Mouse (Mus musculus) frontal cortex, postnatal 10 days (tissue): ENCODE data around the gene Nsmce1.
"Not testable (repeated sequence)": the region's sequence is repeated elsewhere in the genome, so short reads cannot be mapped to it uniquely, and the experiment has no call there.

Experiments used
- DNase-seq, 2 experiments: peaks; one replicate each; pipeline ENCODE4 v3.0.0; 2022; ENCODE audit warnings: low spot score in 2 of 2, mixed read lengths in 1 of 2

Nsmce1 gene

DNA sequence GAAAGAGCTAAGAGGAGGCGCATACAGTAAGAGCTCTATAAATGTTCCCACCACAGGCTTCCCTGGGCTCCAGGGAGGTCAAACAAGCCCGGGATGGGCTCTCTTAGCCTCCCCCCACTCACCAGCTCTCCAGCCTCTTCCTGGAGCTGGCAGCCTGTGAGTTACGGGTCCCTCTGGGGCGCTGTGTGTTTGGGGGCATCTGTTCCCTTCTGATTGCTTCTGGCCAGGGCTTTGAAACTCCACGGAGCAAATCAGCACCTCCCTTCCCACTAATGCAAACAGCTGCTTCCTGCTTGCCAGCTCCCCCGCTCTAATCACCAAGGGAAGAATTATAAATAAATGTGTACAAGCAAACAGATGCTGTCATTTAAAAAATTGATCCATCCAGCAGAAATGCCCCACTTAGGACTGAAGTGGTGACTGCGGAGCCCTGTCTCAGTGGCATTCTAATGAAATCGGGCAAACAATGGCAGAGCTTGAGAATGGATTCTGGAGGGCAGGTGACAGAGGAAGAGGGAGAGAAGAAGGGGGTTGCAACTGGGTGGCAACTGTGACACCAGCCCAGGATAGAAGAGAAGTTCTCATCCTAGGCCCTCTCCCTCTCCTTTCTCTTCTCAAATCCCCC, 56.6 kb downstream of the Nsmce1 start:
- no peak for DNase-seq

DNA sequence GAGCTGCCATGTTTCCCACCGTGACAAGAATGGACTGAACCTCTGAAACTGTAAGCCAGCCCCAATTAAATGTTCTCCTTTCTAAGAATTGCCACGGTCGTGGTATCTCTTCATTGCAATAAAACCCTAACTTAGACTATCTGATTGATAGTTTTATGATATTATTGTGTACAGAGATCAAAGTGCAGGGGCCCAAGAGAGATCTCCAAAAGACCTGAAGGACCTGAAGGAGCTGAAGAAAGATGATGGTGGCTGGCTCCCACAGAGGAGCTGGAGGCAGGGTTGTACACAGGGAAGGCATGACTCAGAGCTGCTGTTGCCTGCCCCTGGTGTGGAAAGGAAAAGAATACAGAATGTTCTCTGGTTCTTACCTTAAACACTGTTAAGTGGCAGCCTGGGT, 57.5 kb downstream of the Nsmce1 start:
- DNase-seq: no peak

DNA sequence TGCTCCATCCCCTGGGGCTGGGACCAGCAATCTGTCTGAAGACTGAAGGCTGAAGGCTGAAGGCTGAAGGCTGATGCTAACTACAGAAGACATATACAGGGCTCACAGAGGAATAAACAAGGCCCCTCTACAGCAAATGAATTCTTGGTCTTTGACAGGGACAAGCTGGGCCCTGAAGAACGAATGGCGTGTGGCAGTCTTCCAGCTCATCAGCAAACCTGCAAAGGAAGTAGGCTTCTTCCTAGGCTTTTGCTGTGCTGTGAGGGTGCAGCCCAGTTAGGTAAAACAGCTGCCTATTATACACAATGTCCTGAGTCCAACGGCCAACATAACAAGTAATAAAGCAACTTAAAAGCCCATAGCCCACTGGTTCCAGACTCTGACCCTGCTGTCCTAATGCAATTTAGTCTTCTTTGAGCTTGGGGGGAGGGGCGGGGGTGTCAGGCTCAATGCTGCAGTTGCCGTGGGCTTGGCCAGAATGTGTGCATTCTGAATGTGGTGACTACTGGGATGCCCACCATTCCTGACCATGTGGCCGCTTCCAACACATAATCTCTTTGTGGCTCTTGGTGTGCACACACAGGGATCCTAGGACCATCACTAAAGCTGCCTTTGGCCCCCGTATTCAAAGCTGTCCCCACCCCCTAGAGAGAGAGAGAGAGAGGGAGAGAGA, 61.1 kb downstream of the Nsmce1 start:
- DNase-seq: no peak

DNA sequence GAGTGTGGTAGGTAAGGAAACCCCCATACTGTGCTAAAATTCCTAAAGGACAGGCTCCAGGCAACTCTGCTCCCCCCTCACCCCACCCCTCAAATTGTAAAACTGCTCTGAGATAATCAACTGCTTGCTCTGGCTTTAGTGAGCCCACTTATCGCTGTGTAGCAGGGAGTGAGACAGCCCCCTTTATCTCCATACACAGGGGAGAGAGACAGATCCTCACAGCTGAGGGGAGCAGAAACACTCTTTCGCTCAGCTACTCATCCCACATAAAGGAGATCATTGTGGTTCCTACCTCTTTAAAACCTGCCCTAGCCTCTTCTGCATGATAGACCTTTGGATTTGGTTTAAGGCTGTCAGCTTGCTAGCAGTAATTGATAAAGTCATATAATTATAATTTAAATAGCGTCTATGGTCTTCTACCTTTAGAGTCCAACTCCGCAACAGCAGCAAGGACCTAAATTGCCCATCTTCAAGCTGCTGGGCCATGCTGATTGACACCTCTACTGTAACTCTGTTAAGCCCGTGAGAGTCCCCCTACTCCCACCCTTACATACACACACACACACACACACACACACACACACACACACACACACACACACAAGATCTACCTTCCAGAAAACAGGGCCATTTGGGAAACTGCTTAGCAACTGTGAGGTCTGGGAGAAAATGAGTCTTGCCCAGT, 62.4 kb downstream of the Nsmce1 start:
- DNase-seq: not testable (repeated sequence)

DNA sequence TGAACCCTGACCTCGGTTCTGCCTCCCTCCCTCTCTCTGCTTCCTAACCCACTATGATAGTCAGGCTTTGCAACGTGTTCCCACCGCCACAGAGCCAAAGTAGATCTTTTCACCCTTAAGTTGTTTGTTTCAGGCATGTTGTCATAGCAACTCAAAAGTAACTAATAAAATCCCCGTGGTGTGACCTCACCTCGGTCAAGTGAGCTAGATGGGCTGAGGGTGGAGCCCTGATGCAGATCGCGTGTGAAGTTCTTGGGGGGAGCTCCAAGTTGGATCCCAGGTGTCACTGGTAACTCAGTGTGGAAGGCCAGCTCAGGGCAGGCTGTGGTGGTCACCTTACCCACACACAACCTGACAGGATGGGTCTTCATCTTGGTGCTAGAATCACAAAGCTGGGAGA, 63.0 kb downstream of the Nsmce1 start:
- no peak for DNase-seq

DNA sequence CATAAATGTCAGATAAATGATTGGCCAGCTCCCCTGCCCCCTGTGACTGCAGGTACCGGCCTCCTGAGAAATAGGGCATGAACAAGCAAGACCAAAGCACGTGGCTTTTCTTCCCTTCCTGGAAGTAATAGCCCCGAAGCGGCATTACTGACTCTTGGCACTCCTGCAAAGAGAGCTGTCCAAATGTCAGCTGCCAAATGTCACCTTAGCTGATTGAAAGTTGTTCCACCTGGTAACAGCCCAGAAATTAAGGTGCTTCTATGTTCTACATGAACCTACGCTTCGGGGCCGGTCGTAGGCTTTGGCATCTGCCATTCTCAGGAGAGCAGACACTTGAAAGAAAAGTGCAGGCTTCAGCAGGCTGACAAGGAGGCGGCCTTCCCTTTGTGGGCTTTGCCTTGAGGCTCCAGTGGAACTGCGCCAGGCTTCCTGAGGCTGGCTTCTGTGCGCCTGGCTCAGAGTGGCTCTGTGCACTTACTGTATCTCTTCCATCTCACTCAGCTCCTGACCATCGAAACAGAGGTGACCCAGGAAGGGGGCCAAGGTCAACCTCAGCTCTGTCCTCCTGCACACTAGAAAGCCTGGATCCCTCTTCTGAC, 63.8 kb downstream of the Nsmce1 start:
- DNase-seq: no peak

DNA sequence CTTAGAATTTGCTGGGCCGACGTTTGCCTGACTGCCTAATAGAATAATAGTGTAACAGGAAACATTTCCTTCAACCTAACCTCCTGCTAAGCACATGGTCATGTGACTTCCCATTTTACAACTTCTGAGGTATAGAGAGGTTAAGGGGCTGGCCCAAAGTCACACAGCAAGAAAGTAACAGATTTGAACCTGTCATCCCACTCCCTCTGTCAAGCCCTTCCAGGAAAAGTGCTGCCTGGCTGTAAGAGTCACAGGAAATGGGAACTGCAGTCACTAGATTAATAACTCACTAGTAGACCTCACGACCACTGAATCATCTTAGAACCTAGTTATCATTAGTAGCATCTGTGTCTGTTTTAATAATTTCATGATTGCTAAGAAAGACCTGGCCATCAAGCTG, 68.3 kb downstream of the Nsmce1 start:
- no peak for DNase-seq

DNA sequence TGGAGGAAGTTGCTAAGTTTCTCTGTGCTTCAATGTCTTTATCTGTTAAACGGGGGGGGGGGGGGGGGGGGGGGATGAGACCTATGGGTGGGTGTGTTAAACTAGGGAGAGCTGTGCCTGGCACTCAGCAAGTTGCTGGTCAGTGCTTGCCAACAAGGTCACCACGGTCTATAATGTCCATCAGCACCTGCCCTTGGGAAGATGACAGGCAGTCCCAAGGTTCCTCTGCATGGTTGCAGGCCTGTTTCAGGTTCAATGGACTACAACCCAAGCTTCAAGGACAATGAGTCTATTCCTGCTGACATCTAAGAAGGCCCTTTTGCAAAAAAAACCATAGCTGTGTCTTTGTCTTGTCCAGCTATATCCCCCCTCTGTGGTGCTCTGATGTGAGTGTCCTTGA, 69.5 kb downstream of the Nsmce1 start:
- no peak for DNase-seq

DNA sequence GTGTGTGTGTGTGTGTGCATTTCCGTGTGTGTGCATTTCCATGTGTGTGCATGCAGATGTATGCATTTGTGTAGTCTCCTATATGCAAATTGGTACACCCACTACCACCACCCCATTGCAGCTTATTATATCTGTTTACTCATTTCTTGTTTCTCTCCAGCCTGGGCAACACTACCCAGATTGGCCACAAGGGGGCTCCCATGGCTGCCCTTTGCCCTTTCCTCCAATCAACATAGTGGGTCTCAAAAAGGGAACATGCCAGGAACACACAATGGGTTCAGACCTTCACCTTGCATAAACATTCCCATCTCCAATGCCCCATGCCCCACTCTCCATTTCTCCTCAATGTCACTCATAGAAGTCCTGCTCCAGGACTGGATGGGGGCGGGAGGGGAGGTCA, 71.2 kb downstream of the Nsmce1 start:
- DNase-seq: no peak

DNA sequence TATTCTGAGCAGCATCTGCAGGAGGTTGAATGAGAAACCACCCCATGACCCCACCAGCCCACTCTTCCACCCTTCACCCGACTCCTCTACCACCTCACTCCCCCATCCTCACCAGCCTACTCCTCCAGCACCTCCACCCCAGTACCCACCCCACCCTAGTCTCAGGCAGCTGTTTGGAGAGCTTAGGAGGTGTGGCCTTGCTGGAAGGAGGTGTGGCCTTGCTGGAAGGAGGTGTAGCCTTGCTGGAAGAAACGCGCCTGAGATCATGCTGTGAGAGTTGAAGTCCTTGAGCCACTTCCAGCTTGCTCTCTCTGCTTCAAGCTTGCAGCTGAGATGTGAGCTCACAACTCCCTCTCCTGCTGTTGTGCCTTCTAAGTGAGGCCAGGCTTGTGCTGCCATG, 73.0 kb downstream of the Nsmce1 start:
- no peak for DNase-seq
